Mouse (Mus musculus) forebrain, embryonic 14.5 days (tissue): ENCODE measurements at regions not wholly inside any gene's neighbourhood (a gene's known extent, or its start where the extent isn't known, plus 50 kb on each side); places are given as distances from the start of the nearest gene placed in this dataset.

Experiments
- ATAC-seq: fragments of 200-750 bp; cut with Nextera tagmentation; 2 replicates; pipeline ENCODE4 v1.8.0; 2017; ENCODE audit warnings: mild to moderate bottlenecking, moderate library complexity
- DNase-seq: peaks from one replicate; pipeline ENCODE4 v3.0.0-alpha.2; 2015; ENCODE audit warnings: low spot score
- H3K27ac ChIP-seq: fragments of 300-500 bp; sonication (generic); 2 replicates; pipeline ENCODE4 v1.5.1; 2014; ENCODE audit warnings: low read depth, mild to moderate bottlenecking, control low read depth, low read length, moderate library complexity
- H3K27me3 ChIP-seq: fragments of 300-500 bp; sonication (generic); replicated peaks from 2 replicates; pipeline ENCODE4 v1.6.1; 2014; ENCODE audit warnings: low read length, control low read depth, mixed read lengths; ENCODE audit not compliant: control insufficient read depth, insufficient read depth
- H3K36me3 ChIP-seq: fragments of 300-500 bp; sonication (generic); 2 replicates; pipeline ENCODE4 v1.6.1; 2014; ENCODE audit warnings: low read length, control low read depth; ENCODE audit not compliant: control insufficient read depth, insufficient read depth
- H3K4me1 ChIP-seq: fragments of 300-500 bp; sonication (generic); 2 replicates; pipeline ENCODE4 v1.6.1; 2014; ENCODE audit warnings: antibody characterized with exemption, low read length, control low read depth; ENCODE audit not compliant: control insufficient read depth, insufficient read depth
- H3K4me2 ChIP-seq: fragments of 300-500 bp; sonication (generic); 2 replicates; pipeline ENCODE4 v1.6.1; 2014; ENCODE audit warnings: mild to moderate bottlenecking, control low read depth, low read length
- H3K4me3 ChIP-seq: fragments of 300-500 bp; sonication (generic); 2 replicates; pipeline ENCODE4 v1.5.1; 2014; ENCODE audit warnings: low read depth, low read length, control low read depth
- H3K9ac ChIP-seq: fragments of 300-500 bp; sonication (generic); 2 replicates; pipeline ENCODE4 v1.6.1; 2014; ENCODE audit warnings: mild to moderate bottlenecking, low read length, control low read depth, moderate library complexity
- H3K9me3 ChIP-seq: fragments of 300-500 bp; sonication (generic); replicated peaks from 2 replicates; pipeline ENCODE4 v1.6.1; 2016; ENCODE audit warnings: low read length, control low read depth, mixed read lengths; ENCODE audit not compliant: control insufficient read depth
- WGBS: fragments of 180-500 bp; shearing (Covaris S2); extraction: QIAGEN DNeasy Blood & Tissue Kit; methylation state at CpG from one replicate; pipeline ENCODE4 v1.1.7; 2014; 5-methylcytosine and 5-hydroxymethylcytosine counted together

DNA sequence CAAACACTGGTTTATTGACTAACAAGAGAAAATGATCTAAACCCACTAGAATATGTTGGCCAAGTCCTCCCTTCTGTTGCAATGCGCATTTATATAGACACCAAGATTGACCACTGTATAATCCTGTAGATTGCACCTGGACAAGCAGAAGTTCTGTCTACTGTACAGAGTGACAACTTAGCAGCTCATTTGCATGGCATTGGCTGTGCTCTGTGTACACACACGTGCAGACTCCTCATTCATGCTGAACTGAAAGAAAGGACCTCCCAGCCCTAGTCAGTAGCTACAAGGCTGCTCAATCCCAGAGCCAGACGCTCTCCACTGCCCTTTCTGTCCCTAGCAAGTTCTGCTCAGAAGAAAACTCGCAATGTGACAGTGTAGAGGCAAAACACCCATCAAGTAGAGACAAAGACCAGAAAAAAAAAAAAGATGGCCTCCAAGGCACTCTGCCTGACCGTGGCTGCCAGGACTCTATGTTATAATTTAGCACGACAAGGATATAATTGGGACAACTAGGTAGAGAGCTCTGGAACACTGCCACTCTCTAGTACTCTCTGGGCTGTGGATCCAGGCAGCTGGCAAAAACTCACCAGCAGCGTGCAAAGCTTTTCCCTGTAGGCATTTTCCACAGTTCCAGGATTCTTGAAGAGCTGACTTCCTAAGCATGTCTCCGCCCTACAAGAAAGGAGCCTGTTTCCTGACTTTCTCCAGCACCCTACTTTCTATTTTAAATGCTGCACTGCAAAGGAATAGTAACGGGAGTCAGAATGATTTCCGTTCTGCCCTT lies 108.2 kb downstream of the Akap11 start:
- Histone ChIP-seq H3K27me3 (no peaks in the 10 kb centered on the region), H3K36me3 (no peaks in the 10 kb centered on the region), H3K9me3 (no peaks in the 10 kb centered on the region), H3K9ac (no peak overlapping the region), H3K4me2 (no peak overlapping the region), H3K4me3 (no peak overlapping the region), H3K4me1 (no peaks in the 10 kb centered on the region), H3K27ac (no peak overlapping the region)
- no peak for ATAC-seq
- 76% methylated on average over 10 of the region's 10 CpGs for WGBS
- DNase-seq = peak; percentile 17

DNA sequence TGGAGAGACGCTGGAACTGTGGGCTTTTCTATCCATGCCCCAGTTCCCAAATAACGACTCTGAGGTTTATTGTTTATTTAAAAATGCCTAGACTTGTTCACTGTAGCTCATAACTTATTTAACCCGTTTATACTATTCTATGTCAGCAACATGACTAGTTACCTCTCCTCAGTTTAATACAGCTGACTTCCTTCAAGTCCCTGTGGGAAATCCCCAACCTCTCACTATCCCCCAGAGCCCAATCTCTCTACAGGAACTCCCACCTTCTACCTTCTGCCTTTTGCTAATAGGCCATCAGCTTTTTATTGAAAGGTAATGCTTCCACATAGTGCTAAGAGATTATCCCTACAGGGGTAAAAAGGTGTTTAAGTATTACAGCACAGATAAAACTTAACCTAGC lies 109.5 kb downstream of the Akap11 start:
- Histone ChIP-seq H3K9ac (no peak overlapping the region), H3K4me1 (no peaks in the 10 kb centered on the region), H3K4me2 (no peak overlapping the region), H3K4me3 (no peak overlapping the region), H3K27me3 (no peaks in the 10 kb centered on the region), H3K36me3 (no peaks in the 10 kb centered on the region), H3K27ac (no peak overlapping the region), H3K9me3 (no peaks in the 10 kb centered on the region)
- WGBS = 85% methylated on average over 3 of the region's 3 CpGs
- no peak for ATAC-seq
- no peak for DNase-seq

DNA sequence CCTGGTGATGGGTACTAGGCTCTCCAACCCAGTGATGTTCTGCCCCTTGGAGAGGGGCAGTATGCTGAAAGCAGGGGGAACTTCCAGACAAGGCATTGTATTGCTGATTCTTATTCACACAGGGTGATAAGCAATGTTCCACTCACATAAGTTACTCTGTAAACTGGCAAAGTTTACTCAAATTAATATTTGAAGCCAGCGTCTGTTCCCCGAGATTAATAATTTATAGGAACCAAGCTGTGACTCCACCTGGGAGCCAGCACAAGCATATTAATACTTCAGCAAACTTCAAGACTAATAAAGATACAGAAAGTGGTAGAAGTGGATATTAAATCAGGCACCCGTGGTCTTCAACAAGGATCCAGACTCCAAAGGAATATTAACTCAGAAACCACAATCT lies 114.0 kb downstream of the Akap11 start:
- H3K36me3 ChIP-seq = no peaks in the 10 kb centered on the region
- no peak overlapping the region for H3K4me2 ChIP-seq
- ATAC-seq (no peak), DNase-seq (no peak)
- H3K4me3 ChIP-seq = no peak overlapping the region
- H3K4me1 ChIP-seq = no peaks in the 10 kb centered on the region
- no peak overlapping the region for H3K9ac ChIP-seq
- no peaks in the 10 kb centered on the region for H3K9me3 ChIP-seq
- no peaks in the 10 kb centered on the region for H3K27me3 ChIP-seq
- no peak overlapping the region for H3K27ac ChIP-seq
- 90% methylated on average over 3 of the region's 3 CpGs for WGBS

- WGBS = 34% methylated on average over 2 of the region's 2 CpGs
- Histone ChIP-seq H3K27me3 (no peaks in the 10 kb centered on the region), H3K4me3 (no peak overlapping the region), H3K9me3 (no peaks in the 10 kb centered on the region), H3K36me3 (no peaks in the 10 kb centered on the region), H3K4me1 (no peaks in the 10 kb centered on the region), H3K27ac (no peak overlapping the region), H3K4me2 (no peak overlapping the region), H3K9ac (no peak overlapping the region)
- ATAC-seq (no peak), DNase-seq (peak; percentile 53)
Observed at GRCm38 (mm10) chr14:78420966-78421365, 113.1 kb upstream of the Tnfsf11 start.

DNA sequence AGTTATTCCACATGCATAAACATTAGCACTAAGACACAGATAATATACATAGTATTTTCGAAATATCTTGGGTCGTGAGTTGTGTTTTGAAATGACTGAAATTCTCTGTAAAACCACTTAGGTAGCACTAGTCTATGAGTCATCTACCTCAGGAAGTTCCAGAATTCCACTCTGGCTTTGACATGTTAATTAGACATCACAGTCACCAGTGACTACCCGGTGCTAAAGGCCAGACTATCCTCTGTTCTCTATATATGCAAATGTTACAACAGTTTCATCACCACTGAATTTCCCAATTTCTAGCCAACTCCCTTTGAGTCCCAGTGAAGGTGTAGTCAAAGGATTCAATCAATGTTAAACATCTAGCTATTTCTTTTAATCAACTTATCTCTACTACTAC lies 112.3 kb upstream of the Tnfsf11 start:
- WGBS = 79% methylated on average over 3 of the region's 3 CpGs
- ATAC-seq (no peak), DNase-seq (no peak)
- Histone ChIP-seq H3K4me3 (no peak overlapping the region), H3K9ac (no peak overlapping the region), H3K4me2 (no peak overlapping the region), H3K4me1 (no peaks in the 10 kb centered on the region), H3K36me3 (no peaks in the 10 kb centered on the region), H3K27ac (no peak overlapping the region), H3K9me3 (no peaks in the 10 kb centered on the region), H3K27me3 (no peaks in the 10 kb centered on the region)

DNA sequence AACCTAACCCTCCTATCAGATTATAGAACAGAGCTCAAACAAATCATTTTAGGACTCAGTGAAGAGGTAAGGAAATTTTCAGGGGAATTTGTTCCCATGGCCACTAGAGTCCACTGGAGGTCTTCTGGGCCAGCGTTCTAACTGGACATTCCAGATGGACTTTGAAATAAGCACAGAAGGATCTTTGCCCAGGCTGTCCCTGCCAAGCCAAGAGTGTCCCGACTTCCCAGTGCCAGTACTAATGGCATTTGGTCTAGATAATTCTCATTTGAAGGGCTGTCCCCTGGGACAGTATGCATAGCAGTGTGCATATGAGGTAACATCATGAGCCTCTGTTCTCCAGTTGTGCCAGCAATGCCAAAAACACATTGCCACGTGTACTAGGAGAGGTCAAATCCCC lies 97.7 kb upstream of the Tnfsf11 start:
- Histone ChIP-seq H3K9me3 (no peaks in the 10 kb centered on the region), H3K9ac (no peak overlapping the region), H3K27ac (no peak overlapping the region), H3K36me3 (no peaks in the 10 kb centered on the region), H3K4me2 (no peak overlapping the region), H3K27me3 (no peaks in the 10 kb centered on the region), H3K4me1 (no peaks in the 10 kb centered on the region), H3K4me3 (no peak overlapping the region)
- 83% methylated on average over 3 of the region's 3 CpGs for WGBS
- DNase-seq (no peak), ATAC-seq (no peak)

- H3K4me3 ChIP-seq = no peak overlapping the region
- WGBS = 76% methylated on average over 2 of the region's 2 CpGs
- no peaks in the 10 kb centered on the region for H3K36me3 ChIP-seq
- H3K9ac ChIP-seq = no peak overlapping the region
- no peaks in the 10 kb centered on the region for H3K27me3 ChIP-seq
- no peak overlapping the region for H3K4me2 ChIP-seq
- no peaks in the 10 kb centered on the region for H3K4me1 ChIP-seq
- no peak overlapping the region for H3K27ac ChIP-seq
- ATAC-seq (no peak), DNase-seq (no peak)
- H3K9me3 ChIP-seq = no peaks in the 10 kb centered on the region
Observed at GRCm38 (mm10) chr14:78397914-78398313, 90.1 kb upstream of the Tnfsf11 start.

DNA sequence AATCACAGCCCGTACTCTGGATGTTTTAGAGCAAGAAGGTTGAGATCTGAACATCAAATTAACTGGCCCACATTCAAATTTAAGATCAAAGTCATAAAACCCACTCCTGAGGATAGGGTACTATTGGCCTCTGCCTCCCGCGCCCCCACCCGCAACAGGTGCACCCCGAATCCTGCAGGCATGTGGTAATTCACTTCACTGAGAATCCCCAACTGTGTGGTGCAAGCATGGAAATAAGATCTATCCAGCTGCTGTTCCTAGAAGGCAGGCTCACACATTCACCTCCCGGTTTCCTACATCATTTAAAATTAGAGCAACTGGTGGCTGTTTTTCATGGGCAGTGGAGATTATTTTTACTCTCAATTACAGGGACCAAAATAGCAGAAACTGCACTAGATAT lies 87.8 kb upstream of the Tnfsf11 start:
- H3K4me3 ChIP-seq = no peak overlapping the region
- ATAC-seq (no peak), DNase-seq (no peak)
- no peak overlapping the region for H3K9ac ChIP-seq
- 96% methylated on average over 6 of the region's 6 CpGs for WGBS
- no peak overlapping the region for H3K4me2 ChIP-seq
- no peaks in the 10 kb centered on the region for H3K4me1 ChIP-seq
- H3K27me3 ChIP-seq = no peaks in the 10 kb centered on the region
- no peaks in the 10 kb centered on the region for H3K36me3 ChIP-seq
- no peaks in the 10 kb centered on the region for H3K9me3 ChIP-seq
- no peak overlapping the region for H3K27ac ChIP-seq

GRCm38 (mm10) chr14:78387011-78387410 lies 79.2 kb upstream of the Tnfsf11 start:
- Histone ChIP-seq H3K27ac (no peak overlapping the region), H3K4me1 (peaks cover 8% of the 10 kb centered on the region), H3K4me3 (no peak overlapping the region), H3K9ac (no peak overlapping the region), H3K9me3 (no peaks in the 10 kb centered on the region), H3K27me3 (no peaks in the 10 kb centered on the region), H3K4me2 (no peak overlapping the region), H3K36me3 (no peaks in the 10 kb centered on the region)
- DNase-seq (no peak), ATAC-seq (no peak)
- 89% methylated on average over 5 of the region's 5 CpGs for WGBS
